Mouse (Mus musculus) kidney, adult 2 months (tissue): ENCODE measurements around the gene Prmt3.

Experiments used
- CTCF ChIP-seq: fragments of 200-500 bp; conservative IDR thresholded peaks from 2 replicates; pipeline ENCODE4 v1.5.1; 2011; ENCODE audit warnings: low read depth, mild to moderate bottlenecking, control low read depth, low read length, moderate library complexity, mixed read lengths; ENCODE audit not compliant: insufficient read depth, insufficient read length
- POLR2A ChIP-seq: fragments of 200-500 bp; IDR thresholded peaks from one replicate; pipeline ENCODE4 v1.6.1; 2011; ENCODE audit warnings: low read depth, low read length, control low read depth

DNA sequence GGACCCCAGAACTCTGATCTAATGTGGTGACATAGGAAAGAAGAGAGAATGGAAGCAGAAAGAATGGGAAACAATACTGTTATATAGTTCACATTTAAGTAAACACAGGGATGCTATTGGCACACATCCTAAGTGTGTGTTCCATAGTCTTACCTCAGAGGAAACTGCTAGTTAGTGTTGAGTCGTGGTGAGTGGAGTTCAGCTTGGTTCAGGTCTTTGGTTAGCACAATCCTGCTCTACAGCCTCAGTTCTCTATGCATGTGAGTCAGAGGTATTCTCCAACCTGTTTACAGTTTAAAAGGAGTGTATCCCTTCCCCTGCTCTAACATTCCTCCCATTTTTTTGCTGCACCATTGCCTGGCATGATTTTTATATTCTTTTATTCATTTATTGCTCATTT lies 19.0 kb downstream of the Prmt3 start:
- TF ChIP-seq CTCF = no peak
- TF ChIP-seq POLR2A = no peak
